Mouse (Mus musculus): ENCODE measurements around the gene Mrps36. TPM values are rescaled to one million over a fixed set of nuclear protein-coding genes. Genes with fewer than 3 reads are reported as not detected.
A peak's percentile ranks its signal among the peaks of the same experiment; 100 is the strongest.
"Not testable (repeated sequence)": the region's sequence is repeated elsewhere in the genome, so short reads cannot be mapped to it uniquely, and the experiment has no call there.

The Mrps36 gene
- polyA plus RNA-seq, 1 experiment from 2014 or later = 125 TPM

- H3K9me3 ChIP-seq = no peaks in the 10 kb centered on the region
- H3K27me3 ChIP-seq = no peaks in the 10 kb centered on the region
- peak within 1 kb of the TSS; percentile 79 for H3K4me2 ChIP-seq (replicated peaks)
- H3K27ac ChIP-seq (replicated peaks) = peak within 1 kb of the TSS; percentile 86
- H3K4me1 ChIP-seq = peaks cover 12% of the 10 kb centered on the region
- H3K4me3 ChIP-seq = peak within 1 kb of the TSS; percentile 79
- ATAC-seq (ENCODE audit: low FRiP score, low read depth) = peak; percentile 100
- peaks cover 23% of the 10 kb centered on the region for H3K36me3 ChIP-seq
- H3K9ac ChIP-seq (replicated peaks) = peak within 1 kb of the TSS; percentile 89
- 0% methylated on average over 19 of the region's 19 CpGs for WGBS
Observed at GRCm38 (mm10) chr13:100730861-100731176, 13.6 kb downstream of the Mrps36 start, which contains the start of gene Cdk7. Gene Cdk7, minus strand, starts transcription at chr13:100730939.

GRCm38 (mm10) chr13:100730153-100730860 lies 14.2 kb downstream of the Mrps36 start:
- Histone ChIP-seq H3K4me1 (peaks cover 12% of the 10 kb centered on the region), H3K36me3 (peaks cover 22% of the 10 kb centered on the region), H3K27me3 (no peaks in the 10 kb centered on the region), H3K4me2 (replicated peaks) (peak overlapping the region; percentile 79), H3K9me3 (no peaks in the 10 kb centered on the region), H3K4me3 (peak overlapping the region; percentile 79), H3K9ac (replicated peaks) (peak overlapping the region; percentile 89), H3K27ac (replicated peaks) (peak overlapping the region; percentile 86)
- peak; percentile 90; the same call in 1 of the 2 replicates for ATAC-seq (ENCODE audit: low FRiP score, low read depth)
- 2% methylated on average over 30 of the region's 30 CpGs for WGBS

DNA sequence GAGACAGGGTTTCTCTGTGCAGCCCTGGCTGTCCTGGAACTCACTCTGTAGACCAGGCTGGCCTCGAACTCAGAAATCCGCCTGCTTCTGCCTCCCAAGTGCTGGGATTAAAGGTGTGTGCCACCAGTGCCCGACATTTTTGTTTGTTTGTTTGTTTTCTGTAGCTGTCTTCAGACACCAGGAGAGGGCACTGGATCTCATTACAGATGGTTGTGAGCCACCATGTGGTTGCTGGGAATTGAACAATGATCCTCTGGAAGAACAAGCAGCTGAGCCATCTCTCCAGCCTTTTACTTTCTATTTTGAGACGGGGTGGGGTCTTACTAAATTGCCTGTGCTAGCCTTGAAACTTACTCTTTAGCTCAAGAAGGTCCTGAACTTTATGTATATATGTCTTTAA lies 15.9 kb downstream of the Mrps36 start:
- H3K4me2 ChIP-seq (replicated peaks); H3K9me3 ChIP-seq: not testable (repeated sequence)
- 96% methylated on average over 4 of the region's 4 CpGs for WGBS

GRCm38 (mm10) chr13:100728086-100728485 lies 16.4 kb downstream of the Mrps36 start:
- Histone ChIP-seq H3K4me2 (replicated peaks) (no peak overlapping the region), H3K4me3 (no peak overlapping the region), H3K9ac (replicated peaks) (no peak overlapping the region), H3K4me1 (peaks cover 12% of the 10 kb centered on the region), H3K27me3 (no peaks in the 10 kb centered on the region), H3K9me3 (no peaks in the 10 kb centered on the region), H3K36me3 (peaks cover 20% of the 10 kb centered on the region), H3K27ac (replicated peaks) (no peak overlapping the region)
- no peak for ATAC-seq (ENCODE audit: low FRiP score, low read depth)
- WGBS = 98% methylated on average over 5 of the region's 5 CpGs

More for the DNA sequence above, 15.9 kb downstream of the Mrps36 start:
- not testable (repeated sequence) for H3K4me3 ChIP-seq; H3K27me3 ChIP-seq; H3K27ac ChIP-seq (replicated peaks); H3K9ac ChIP-seq (replicated peaks); ATAC-seq (ENCODE audit: low FRiP score, low read depth)
- Histone ChIP-seq H3K4me1 (peaks cover 12% of the 10 kb centered on the region), H3K36me3 (peaks cover 20% of the 10 kb centered on the region)

- ATAC-seq (ENCODE audit: low FRiP score, low read depth) = no peak
- 90% methylated on average over 10 of the region's 10 CpGs for WGBS
- Histone ChIP-seq H3K27ac (replicated peaks) (no peak overlapping the region), H3K36me3 (peaks cover 40% of the 10 kb centered on the region), H3K27me3 (no peaks in the 10 kb centered on the region), H3K9me3 (no peaks in the 10 kb centered on the region), H3K4me3 (no peak overlapping the region), H3K9ac (replicated peaks) (no peak overlapping the region), H3K4me1 (peaks cover 12% of the 10 kb centered on the region), H3K4me2 (replicated peaks) (no peak overlapping the region)
Observed at GRCm38 (mm10) chr13:100725194-100725593, 19.3 kb downstream of the Mrps36 start.

GRCm38 (mm10) chr13:100724051-100724754 lies 20.3 kb downstream of the Mrps36 start:
- Histone ChIP-seq H3K27ac (replicated peaks) (no peak overlapping the region), H3K9me3 (no peaks in the 10 kb centered on the region), H3K4me3 (no peak overlapping the region), H3K9ac (replicated peaks) (0 out of 2 replicates have a peak overlapping the region, but pooled peaks have one; percentile 6), H3K4me1 (0 out of 2 replicates have a peak, but pooled peaks cover 3% of the 10 kb centered on the region), H3K4me2 (replicated peaks) (no peak overlapping the region), H3K27me3 (no peaks in the 10 kb centered on the region), H3K36me3 (peaks cover 45% of the 10 kb centered on the region)
- 90% methylated on average over 7 of the region's 7 CpGs for WGBS
- ATAC-seq (ENCODE audit: low FRiP score, low read depth) = no peak

- H3K9ac ChIP-seq (replicated peaks) = no peak overlapping the region
- H3K27me3 ChIP-seq = no peaks in the 10 kb centered on the region
- ATAC-seq (ENCODE audit: low FRiP score, low read depth) = no peak
- no peak overlapping the region for H3K4me3 ChIP-seq
- H3K4me2 ChIP-seq (replicated peaks) = no peak overlapping the region
- peaks cover 49% of the 10 kb centered on the region for H3K36me3 ChIP-seq
- H3K27ac ChIP-seq (replicated peaks) = no peak overlapping the region
- no peaks in the 10 kb centered on the region for H3K9me3 ChIP-seq
- 85% methylated on average over 5 of the region's 5 CpGs for WGBS
- H3K4me1 ChIP-seq = no peaks in the 10 kb centered on the region
Observed at GRCm38 (mm10) chr13:100721656-100722055, 22.8 kb downstream of the Mrps36 start.

DNA sequence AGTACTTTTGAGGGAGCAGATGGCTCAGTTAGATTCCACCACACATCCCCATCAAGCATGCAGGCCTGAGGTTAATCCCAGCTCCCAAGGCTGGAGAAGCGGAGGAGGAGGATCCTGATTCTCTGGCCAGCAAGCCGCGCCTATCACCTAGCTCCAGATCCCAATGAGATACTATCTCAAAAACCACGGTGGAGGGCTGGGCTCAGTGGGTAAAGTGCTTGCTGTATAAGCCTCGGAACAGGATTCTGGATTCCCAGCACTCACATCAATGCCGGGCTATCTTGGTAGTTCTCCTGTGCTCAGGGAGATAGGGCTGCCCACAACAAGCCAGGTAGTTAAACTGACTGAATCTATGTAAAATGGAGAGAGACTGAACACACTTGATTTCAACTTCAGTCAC lies 29.0 kb downstream of the Mrps36 start:
- H3K9ac ChIP-seq (replicated peaks) = no peak overlapping the region
- WGBS = 97% methylated on average over 6 of the region's 6 CpGs
- no peaks in the 10 kb centered on the region for H3K4me1 ChIP-seq
- no peaks in the 10 kb centered on the region for H3K9me3 ChIP-seq
- H3K27ac ChIP-seq (replicated peaks) = no peak overlapping the region
- no peaks in the 10 kb centered on the region for H3K27me3 ChIP-seq
- H3K36me3 ChIP-seq = peaks cover 70% of the 10 kb centered on the region
- no peak overlapping the region for H3K4me2 ChIP-seq (replicated peaks)
- no peak overlapping the region for H3K4me3 ChIP-seq
- ATAC-seq (ENCODE audit: low FRiP score, low read depth) = no peak

DNA sequence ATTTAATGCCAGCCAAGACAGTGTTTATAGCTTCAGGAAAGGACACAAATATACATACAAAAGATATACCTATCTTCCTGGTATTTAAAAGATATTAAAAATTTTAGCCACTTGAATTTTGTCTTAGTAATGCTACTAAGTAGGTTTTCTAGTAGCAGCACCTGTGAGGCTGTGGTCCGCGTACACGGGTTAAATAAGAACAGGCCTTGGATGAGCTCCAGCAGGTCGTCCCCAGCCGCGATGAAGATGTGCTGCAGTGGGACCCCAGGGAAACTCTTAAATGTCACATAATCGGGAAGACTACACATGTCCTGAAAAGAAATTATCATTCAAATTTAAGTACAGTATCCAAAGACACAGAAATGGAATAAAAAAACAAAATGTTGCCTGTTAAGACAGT lies 38.3 kb downstream of the Mrps36 start:
- no peak overlapping the region for H3K4me2 ChIP-seq (replicated peaks)
- 97% methylated on average over 7 of the region's 7 CpGs for WGBS
- H3K9ac ChIP-seq (replicated peaks) = no peak overlapping the region
- H3K9me3 ChIP-seq = no peaks in the 10 kb centered on the region
- H3K4me1 ChIP-seq = no peaks in the 10 kb centered on the region
- H3K36me3 ChIP-seq = peaks cover 83% of the 10 kb centered on the region
- H3K27me3 ChIP-seq = no peaks in the 10 kb centered on the region
- no peak for ATAC-seq (ENCODE audit: low FRiP score, low read depth)
- H3K4me3 ChIP-seq = no peak overlapping the region
- no peak overlapping the region for H3K27ac ChIP-seq (replicated peaks)

DNA sequence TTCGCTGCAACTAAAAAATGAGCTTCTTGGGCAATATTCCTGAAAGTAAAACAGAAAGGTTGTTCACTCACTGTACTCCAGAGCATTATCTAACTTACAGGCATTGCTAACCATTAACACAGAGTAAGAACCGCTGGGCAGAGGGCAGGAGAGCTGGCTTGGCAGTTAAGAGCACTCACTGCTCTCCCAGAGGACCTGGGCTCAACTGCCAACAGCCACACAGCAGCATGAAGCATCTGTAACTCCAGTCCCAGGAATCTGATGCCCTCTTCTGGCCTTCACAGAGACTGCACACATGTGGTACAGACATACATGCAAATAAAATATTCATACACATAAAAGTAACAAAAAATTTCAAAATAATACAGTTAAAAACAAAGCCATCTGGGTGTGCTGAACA lies 41.0 kb downstream of the Mrps36 start:
- H3K4me3 ChIP-seq = no peak overlapping the region
- no peaks in the 10 kb centered on the region for H3K4me1 ChIP-seq
- no peaks in the 10 kb centered on the region for H3K27me3 ChIP-seq
- no peak overlapping the region for H3K4me2 ChIP-seq (replicated peaks)
- peaks cover 76% of the 10 kb centered on the region for H3K36me3 ChIP-seq
- H3K9me3 ChIP-seq = no peaks in the 10 kb centered on the region
- H3K9ac ChIP-seq (replicated peaks) = no peak overlapping the region
- 97% methylated on average over 2 of the region's 2 CpGs for WGBS
- H3K27ac ChIP-seq (replicated peaks) = no peak overlapping the region
- ATAC-seq (ENCODE audit: low FRiP score, low read depth) = no peak

GRCm38 (mm10) chr13:100698866-100699265 lies 45.6 kb downstream of the Mrps36 start:
- Histone ChIP-seq H3K9ac (replicated peaks) (no peak overlapping the region), H3K27me3 (no peaks in the 10 kb centered on the region), H3K9me3 (no peaks in the 10 kb centered on the region), H3K4me2 (replicated peaks) (no peak overlapping the region), H3K4me3 (no peak overlapping the region), H3K4me1 (no peaks in the 10 kb centered on the region), H3K36me3 (peaks cover 49% of the 10 kb centered on the region), H3K27ac (replicated peaks) (no peak overlapping the region)
- no peak for ATAC-seq (ENCODE audit: low FRiP score, low read depth)
- 97% methylated on average over 10 of the region's 10 CpGs for WGBS

DNA sequence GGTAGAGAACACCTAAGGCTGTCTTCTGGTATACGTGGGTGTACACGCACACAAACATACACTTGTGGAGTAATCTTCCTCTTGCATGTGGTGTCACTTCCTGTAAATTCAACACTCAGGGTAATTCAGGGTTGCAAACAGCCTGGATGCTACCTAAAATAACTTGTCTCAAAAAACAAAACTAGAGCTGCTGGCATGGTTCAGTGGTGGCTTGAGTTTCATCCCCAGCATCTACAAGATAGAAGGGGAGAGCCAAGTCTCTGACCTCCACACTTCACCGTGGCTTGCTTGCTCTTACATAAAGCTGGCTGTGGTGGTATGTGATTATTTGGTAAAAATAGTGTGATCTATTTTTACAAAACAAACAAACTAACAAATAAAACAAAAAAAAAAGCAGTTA lies 46.9 kb downstream of the Mrps36 start:
- Histone ChIP-seq H3K4me3 (no peak overlapping the region), H3K27ac (replicated peaks) (no peak overlapping the region), H3K9ac (replicated peaks) (no peak overlapping the region), H3K9me3 (no peaks in the 10 kb centered on the region), H3K36me3 (peaks cover 37% of the 10 kb centered on the region), H3K27me3 (no peaks in the 10 kb centered on the region), H3K4me2 (replicated peaks) (no peak overlapping the region), H3K4me1 (no peaks in the 10 kb centered on the region)
- WGBS = 96% methylated on average over 3 of the region's 3 CpGs
- ATAC-seq (ENCODE audit: low FRiP score, low read depth) = no peak
